Mouse (Mus musculus) lung, embryonic 14.5 days (tissue): ENCODE results near the gene Vti1a. TPM values are rescaled to one million over a fixed set of nuclear protein-coding genes. Genes with fewer than 3 reads are reported as not detected.

Experiments
- ATAC-seq: fragments of 200-750 bp; cut with Nextera tagmentation; 2 replicates; pipeline ENCODE4 v1.8.0; 2017; ENCODE audit warnings: mild to moderate bottlenecking, moderate TSS enrichment, moderate library complexity; ENCODE audit not compliant: insufficient read depth
- DNase-seq: peaks from one replicate; pipeline ENCODE4 v3.0.0-alpha.2; 2015
- H3K27ac ChIP-seq: fragments of 300-500 bp; sonication (generic); 2 replicates; pipeline ENCODE4 v1.5.1; 2014; ENCODE audit warnings: low read depth, mild to moderate bottlenecking, moderate library complexity
- H3K27me3 ChIP-seq: fragments of 300-500 bp; sonication (generic); 2 replicates; pipeline ENCODE4 v1.6.1; 2014; ENCODE audit warnings: low read length, control low read depth; ENCODE audit not compliant: insufficient read depth
- H3K36me3 ChIP-seq: fragments of 300-500 bp; sonication (generic); 2 replicates; pipeline ENCODE4 v1.6.1; 2014; ENCODE audit warnings: control low read depth; ENCODE audit not compliant: insufficient read depth
- H3K4me1 ChIP-seq: fragments of 300-500 bp; sonication (generic); 2 replicates; pipeline ENCODE4 v1.6.1; 2014; ENCODE audit warnings: antibody characterized with exemption, control low read depth; ENCODE audit not compliant: insufficient read depth
- H3K4me2 ChIP-seq: fragments of 300-500 bp; sonication (generic); 2 replicates; pipeline ENCODE4 v1.6.1; 2014; ENCODE audit warnings: mild to moderate bottlenecking
- H3K4me3 ChIP-seq: fragments of 300-500 bp; sonication (generic); 2 replicates; pipeline ENCODE4 v1.5.1; 2014; ENCODE audit warnings: low read depth, low read length
- H3K9ac ChIP-seq: fragments of 300-500 bp; sonication (generic); 2 replicates; pipeline ENCODE4 v1.6.1; 2014
- H3K9me3 ChIP-seq: fragments of 300-500 bp; sonication (generic); 2 replicates; pipeline ENCODE4 v1.6.1; 2016; ENCODE audit warnings: low read depth, low read length, control low read depth
- CTCF ChIP-seq: IDR thresholded peaks from 2 replicates; pipeline ENCODE4 v1.5.1; 2016; ENCODE audit warnings: antibody characterized with exemption, low read depth
- WGBS: fragments of 180-500 bp; shearing (Covaris S2); extraction: QIAGEN DNeasy Blood & Tissue Kit; methylation state at CpG from one replicate; pipeline ENCODE4 v1.1.7; 2014; 5-methylcytosine and 5-hydroxymethylcytosine counted together
- polyA plus RNA-seq: library from polyadenylated mRNA; unstranded; fragments of >200 nt; fragmentation: Nextera tagmentation; extraction: Ambion mirVana; gene quantifications from 2 replicates; pipeline ENCODE4 v1.2.1, GENCODE M21; 2014

Gene Vti1a
- polyA plus RNA-seq, 1 experiment from 2014 or later, result 25.5 TPM

DNA sequence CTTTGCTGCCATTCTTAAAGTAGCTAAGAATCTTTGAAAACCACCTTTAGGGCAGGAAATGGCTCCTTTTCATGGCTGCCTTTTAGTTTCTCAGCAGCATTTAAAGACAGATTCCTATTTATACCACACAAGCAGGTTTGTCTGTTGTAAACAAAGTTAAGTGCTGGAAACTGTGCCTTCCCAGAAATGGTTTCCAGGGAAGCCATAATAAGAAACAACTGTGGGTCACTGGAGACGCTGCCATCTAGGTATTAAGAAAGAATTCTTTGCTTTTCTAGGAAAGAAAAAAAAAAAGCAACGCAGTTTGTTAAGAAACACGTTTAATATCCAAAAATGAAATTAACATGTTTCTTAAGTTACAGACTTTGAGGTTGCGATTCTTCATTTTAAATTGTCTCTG, 192.1 kb downstream of the Vti1a start:
- no peak for DNase-seq
- no peak overlapping the region for H3K9ac ChIP-seq
- H3K36me3 ChIP-seq, result no peaks in the 10 kb centered on the region
- WGBS, result 88% methylated on average over 4 of the region's 4 CpGs
- H3K4me3 ChIP-seq, result no peak overlapping the region
- H3K9me3 ChIP-seq, result no peaks in the 10 kb centered on the region
- H3K27me3 ChIP-seq, result no peaks in the 10 kb centered on the region
- no peak for TF ChIP-seq CTCF
- ATAC-seq, result no peak
- no peak overlapping the region for H3K27ac ChIP-seq
- no peaks in the 10 kb centered on the region for H3K4me1 ChIP-seq
- H3K4me2 ChIP-seq, result no peak overlapping the region

GRCm38 (mm10) chr19:55508965-55509364, 192.9 kb downstream of the Vti1a start:
- ATAC-seq (no peak), DNase-seq (peak; percentile 31)
- Histone ChIP-seq H3K4me1 (no peaks in the 10 kb centered on the region), H3K36me3 (no peaks in the 10 kb centered on the region), H3K27me3 (no peaks in the 10 kb centered on the region), H3K4me3 (no peak overlapping the region), H3K27ac (no peak overlapping the region), H3K9ac (no peak overlapping the region), H3K9me3 (no peaks in the 10 kb centered on the region), H3K4me2 (no peak overlapping the region)
- 76% methylated on average over 5 of the region's 5 CpGs for WGBS
- TF ChIP-seq CTCF, result no peak

- Histone ChIP-seq H3K36me3 (no peaks in the 10 kb centered on the region), H3K9ac (no peak overlapping the region), H3K9me3 (no peaks in the 10 kb centered on the region), H3K4me1 (no peaks in the 10 kb centered on the region), H3K27me3 (no peaks in the 10 kb centered on the region), H3K27ac (no peak overlapping the region), H3K4me3 (no peak overlapping the region), H3K4me2 (no peak overlapping the region)
- WGBS, result 73% methylated on average over 8 of the region's 8 CpGs
- ATAC-seq (no peak), DNase-seq (peak; percentile 58)
- no peak for TF ChIP-seq CTCF
Observed at GRCm38 (mm10) chr19:55509618-55510017, 193.5 kb downstream of the Vti1a start.

DNA sequence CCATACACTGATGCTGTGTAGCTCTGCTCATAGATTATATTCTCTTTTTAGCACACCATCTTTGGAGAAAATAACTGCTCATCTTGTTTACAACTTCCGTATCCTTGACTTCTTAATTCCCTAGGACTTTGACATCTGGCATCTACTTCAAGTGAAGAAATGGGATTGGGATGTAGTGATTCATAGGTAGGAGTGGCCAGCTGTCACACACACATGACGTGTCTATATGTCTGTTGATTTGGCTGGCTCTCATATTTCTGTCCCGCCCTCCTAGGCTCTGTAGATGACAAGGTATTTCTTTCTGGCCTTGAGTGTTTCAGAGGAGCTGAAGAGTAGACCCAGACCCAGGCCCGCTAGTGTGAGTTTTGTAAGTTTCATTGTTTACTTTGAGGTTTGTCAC, 197.8 kb downstream of the Vti1a start:
- TF ChIP-seq CTCF, result no peak
- Histone ChIP-seq H3K4me2 (no peak overlapping the region), H3K4me1 (no peaks in the 10 kb centered on the region), H3K9me3 (no peaks in the 10 kb centered on the region), H3K36me3 (no peaks in the 10 kb centered on the region), H3K4me3 (no peak overlapping the region), H3K27me3 (no peaks in the 10 kb centered on the region), H3K9ac (no peak overlapping the region), H3K27ac (no peak overlapping the region)
- no peak for ATAC-seq
- DNase-seq, result no peak
- 64% methylated on average over 4 of the region's 4 CpGs for WGBS

GRCm38 (mm10) chr19:55520236-55520635, 204.1 kb downstream of the Vti1a start:
- no peak overlapping the region for H3K4me2 ChIP-seq
- no peak for ATAC-seq
- WGBS, result 62% methylated on average over 2 of the region's 2 CpGs
- no peaks in the 10 kb centered on the region for H3K27me3 ChIP-seq
- no peak overlapping the region for H3K27ac ChIP-seq
- no peaks in the 10 kb centered on the region for H3K36me3 ChIP-seq
- DNase-seq, result no peak
- H3K9me3 ChIP-seq, result no peaks in the 10 kb centered on the region
- no peak overlapping the region for H3K9ac ChIP-seq
- H3K4me3 ChIP-seq, result no peak overlapping the region
- no peaks in the 10 kb centered on the region for H3K4me1 ChIP-seq
- TF ChIP-seq CTCF, result no peak

DNA sequence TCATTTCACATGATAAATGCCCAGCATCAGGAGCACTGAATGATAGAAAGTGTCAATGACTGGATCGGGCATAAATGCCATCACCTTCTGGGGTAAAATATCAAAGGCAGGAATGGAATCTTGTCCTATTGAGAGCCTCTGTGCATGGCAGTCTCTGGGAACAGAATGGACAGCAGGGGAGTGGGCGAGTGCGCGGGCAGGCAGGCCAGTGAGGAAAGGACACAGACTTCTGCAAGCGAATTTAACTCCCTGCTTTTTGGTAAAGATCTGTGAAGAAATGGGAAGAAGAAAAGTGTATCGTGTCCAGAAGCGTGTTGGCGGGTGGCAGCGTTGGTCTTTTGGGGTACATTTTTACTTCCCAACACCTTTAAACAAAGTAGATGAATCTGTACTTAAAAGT, 207.2 kb downstream of the Vti1a start:
- no peaks in the 10 kb centered on the region for H3K4me1 ChIP-seq
- H3K4me3 ChIP-seq, result no peak overlapping the region
- ATAC-seq (no peak), DNase-seq (no peak)
- no peak overlapping the region for H3K27ac ChIP-seq
- no peaks in the 10 kb centered on the region for H3K27me3 ChIP-seq
- TF ChIP-seq CTCF, result no peak
- no peaks in the 10 kb centered on the region for H3K36me3 ChIP-seq
- H3K9me3 ChIP-seq, result no peaks in the 10 kb centered on the region
- no peak overlapping the region for H3K9ac ChIP-seq
- 64% methylated on average over 9 of the region's 9 CpGs for WGBS
- no peak overlapping the region for H3K4me2 ChIP-seq

DNA sequence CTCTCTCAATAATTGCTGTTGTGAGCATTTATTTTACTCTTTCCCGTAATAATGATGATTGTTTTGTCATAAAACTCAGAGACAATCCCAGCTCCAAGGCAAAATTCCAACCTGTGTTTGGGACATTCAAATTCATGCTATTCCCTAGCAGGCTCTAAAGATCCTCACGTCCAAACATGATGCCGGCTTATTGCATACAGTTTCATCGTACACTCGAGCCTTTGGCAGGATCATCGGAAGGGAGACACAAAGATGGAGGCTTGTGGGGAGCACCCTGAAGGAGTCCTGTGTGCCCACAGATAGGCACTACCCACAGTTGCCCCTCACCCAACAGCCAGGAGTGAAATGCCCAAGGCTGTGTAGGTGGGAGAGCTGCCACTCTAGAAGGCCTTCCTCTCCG, 208.3 kb downstream of the Vti1a start:
- ATAC-seq (no peak), DNase-seq (no peak)
- no peak for TF ChIP-seq CTCF
- Histone ChIP-seq H3K9me3 (no peaks in the 10 kb centered on the region), H3K4me2 (no peak overlapping the region), H3K4me1 (no peaks in the 10 kb centered on the region), H3K9ac (no peak overlapping the region), H3K27ac (no peak overlapping the region), H3K36me3 (no peaks in the 10 kb centered on the region), H3K27me3 (no peaks in the 10 kb centered on the region), H3K4me3 (no peak overlapping the region)
- WGBS, result 85% methylated on average over 7 of the region's 7 CpGs

- Histone ChIP-seq H3K27ac (no peak overlapping the region), H3K4me1 (no peaks in the 10 kb centered on the region), H3K9ac (no peak overlapping the region), H3K9me3 (no peaks in the 10 kb centered on the region), H3K36me3 (no peaks in the 10 kb centered on the region), H3K4me2 (no peak overlapping the region), H3K4me3 (no peak overlapping the region), H3K27me3 (no peaks in the 10 kb centered on the region)
- WGBS, result 59% methylated on average over 3 of the region's 3 CpGs
- no peak for TF ChIP-seq CTCF
- no peak for DNase-seq
- ATAC-seq, result no peak
Observed at GRCm38 (mm10) chr19:55525056-55525455, 209.0 kb downstream of the Vti1a start.
